Mouse (Mus musculus) kidney, adult 8-10 months (tissue): ENCODE results near the gene Styk1.
"Not testable (repeated sequence)": the region's sequence is repeated elsewhere in the genome, so short reads cannot be mapped to it uniquely, and the experiment has no call there.

Source experiments
- DNase-seq, 2 experiments: peaks; one replicate each; pipeline ENCODE4 v3.0.0; 2022

The Styk1 gene

DNA sequence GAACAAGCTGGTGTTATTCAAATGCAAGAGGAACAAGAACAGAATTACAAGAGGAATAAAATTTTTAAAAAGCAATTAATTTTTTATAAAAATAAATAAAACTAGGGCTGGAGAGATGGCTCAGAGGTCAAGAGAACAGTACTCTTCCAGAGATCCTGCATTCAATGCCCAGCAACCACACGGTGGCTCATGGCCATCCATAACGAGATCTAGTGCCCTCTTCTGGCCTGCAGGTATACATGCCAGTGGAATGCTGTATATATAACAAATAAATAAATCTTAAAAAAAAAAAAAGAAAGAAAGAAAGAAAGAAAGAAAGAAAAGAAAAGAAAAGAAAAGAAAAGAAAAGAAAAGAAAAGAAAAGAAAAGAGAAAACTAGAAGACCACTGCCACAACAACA, 63.0 kb downstream of the Styk1 start:
- peak; percentile 11 to 19 for DNase-seq

DNA sequence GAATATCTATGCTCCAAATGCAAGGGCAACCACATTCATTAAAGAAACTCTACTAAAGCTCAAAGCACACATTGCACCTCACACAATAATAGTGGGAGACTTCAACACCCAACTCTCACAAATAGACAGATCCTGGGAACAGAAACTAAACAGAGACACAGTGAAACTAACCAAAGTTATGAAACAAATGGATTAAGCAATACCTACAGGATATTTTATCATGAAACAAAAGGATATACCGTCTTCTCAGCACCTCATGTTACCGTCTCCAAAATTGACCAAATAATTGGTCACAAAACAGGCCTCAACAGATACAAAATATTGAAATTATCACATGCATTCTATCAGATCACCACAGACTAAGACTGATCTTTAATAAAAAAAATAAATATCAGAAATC, 75.2 kb downstream of the Styk1 start:
- DNase-seq, result not testable (repeated sequence)

GRCm38 (mm10) chr6:131276659-131277058, 76.7 kb downstream of the Styk1 start:
- no peak for DNase-seq

DNA sequence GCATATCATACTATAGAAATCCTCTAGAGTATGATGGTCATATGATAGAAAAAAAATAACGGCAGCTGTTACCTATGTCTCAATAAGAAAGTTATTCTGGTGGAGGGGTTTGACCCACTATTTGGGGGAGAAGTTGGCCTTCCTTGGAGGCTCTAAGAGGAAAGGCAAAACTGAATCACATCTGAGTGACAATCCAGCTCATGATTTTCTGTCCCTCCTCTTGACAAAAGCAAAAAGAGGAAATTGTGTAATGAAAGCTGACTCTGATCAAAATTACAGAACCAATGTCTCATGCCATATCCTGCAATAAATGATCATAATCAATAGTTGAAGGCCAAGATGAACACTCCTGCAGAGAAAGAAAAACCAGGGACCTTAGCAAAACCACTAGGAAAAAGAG, 81.1 kb downstream of the Styk1 start:
- no peak for DNase-seq

DNA sequence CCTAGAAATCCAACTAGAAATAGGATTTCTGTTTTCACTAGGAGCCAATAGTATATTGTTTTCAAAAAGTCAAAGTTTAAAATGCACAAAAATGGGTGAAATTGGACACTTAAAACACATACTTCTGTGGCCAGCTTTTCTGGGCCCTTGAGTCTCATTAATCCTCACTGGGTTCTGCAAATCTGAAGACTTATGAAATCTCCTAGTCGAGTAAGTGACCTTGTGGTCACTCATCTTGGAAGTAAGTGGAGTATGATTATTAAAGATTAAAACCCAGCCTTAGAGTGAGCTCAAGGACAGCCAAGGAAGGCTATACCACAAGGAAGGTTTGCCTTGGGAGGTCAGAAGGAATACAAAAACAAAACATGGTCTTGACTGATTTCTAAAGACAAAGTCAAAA, 83.1 kb downstream of the Styk1 start:
- DNase-seq, result no peak

DNA sequence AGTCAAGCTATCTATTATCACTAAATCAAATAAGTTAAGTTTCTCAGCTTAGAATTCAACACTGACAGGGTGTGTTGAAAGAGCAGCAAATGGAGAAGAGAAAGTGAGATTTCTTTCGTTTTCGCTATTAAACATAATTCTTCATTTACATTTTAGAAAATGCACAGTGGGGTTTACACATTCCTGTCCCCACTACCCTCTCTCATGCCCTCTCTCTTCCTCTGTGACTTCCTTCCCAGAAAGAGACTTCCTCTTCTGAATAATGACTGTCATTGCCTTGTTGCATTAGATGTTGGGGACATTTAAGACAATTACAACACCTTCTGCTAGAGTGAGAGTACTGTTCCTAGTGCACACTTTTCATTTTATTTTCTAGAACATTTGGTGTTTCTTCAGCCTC, 83.8 kb downstream of the Styk1 start:
- no peak for DNase-seq

- DNase-seq, result no peak
Measured at GRCm38 (mm10) chr6:131264175-131264574, 89.2 kb downstream of the Styk1 start.

- DNase-seq, result no peak
Measured at GRCm38 (mm10) chr6:131262778-131263177, 90.6 kb downstream of the Styk1 start.

DNA sequence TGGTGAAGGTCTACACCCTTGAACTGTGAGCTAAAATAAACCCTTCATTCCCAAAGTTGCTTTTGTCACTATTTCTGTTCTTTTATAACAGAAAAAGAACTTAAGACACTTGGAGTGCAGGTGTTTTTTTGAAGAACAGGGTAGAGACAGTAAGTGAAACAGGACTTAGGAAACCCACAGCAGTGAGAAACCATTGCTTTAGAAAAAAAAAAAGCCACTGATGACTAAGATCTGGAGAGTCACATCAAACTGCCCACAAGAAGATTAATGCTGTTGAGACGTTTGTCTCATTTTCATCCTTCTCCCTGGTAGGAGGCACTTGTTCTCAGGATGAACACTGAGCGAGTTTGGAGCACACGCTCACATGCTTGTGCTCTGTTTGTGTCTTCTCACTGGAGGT, 91.4 kb downstream of the Styk1 start:
- DNase-seq, result no peak
